Mouse (Mus musculus) thymus, adult 2 months (tissue): ENCODE measurements around the gene Emsy. TPM values are rescaled to one million over a fixed set of nuclear protein-coding genes. Genes with fewer than 3 reads are reported as not detected.

Experiments
- DNase-seq: peaks from one replicate; pipeline ENCODE4 v3.0.0; 2021
- H3K27ac ChIP-seq: fragments of 200-500 bp; 2 replicates; pipeline ENCODE4 v1.5.1; 2012; ENCODE audit warnings: low read length, control low read depth; ENCODE audit not compliant: control insufficient read depth, insufficient read depth
- H3K27me3 ChIP-seq: fragments of 200-500 bp; 2 replicates; pipeline ENCODE4 v1.6.1; 2012; ENCODE audit warnings: mild to moderate bottlenecking, low read length, moderate library complexity, mixed read lengths; ENCODE audit not compliant: control insufficient read depth, insufficient read depth
- H3K36me3 ChIP-seq: fragments of 200-500 bp; 2 replicates; pipeline ENCODE4 v1.6.1; 2012; ENCODE audit warnings: mild to moderate bottlenecking, low read length, moderate library complexity; ENCODE audit not compliant: control insufficient read depth, insufficient read depth
- H3K4me1 ChIP-seq: fragments of 200-500 bp; replicated peaks from 2 replicates; pipeline ENCODE4 v1.6.1; 2012; ENCODE audit warnings: low read length; ENCODE audit not compliant: control insufficient read depth, insufficient read depth
- H3K4me3 ChIP-seq: fragments of 200-500 bp; 2 replicates; pipeline ENCODE4 v1.5.1; 2012; ENCODE audit warnings: mild to moderate bottlenecking, low read length, control low read depth, moderate library complexity; ENCODE audit not compliant: control insufficient read depth, insufficient read depth
- CTCF ChIP-seq: fragments of 200-500 bp; IDR thresholded peaks from 2 replicates; pipeline ENCODE4 v1.5.1; 2012; ENCODE audit warnings: mild to moderate bottlenecking, control low read depth, low read length, moderate library complexity, borderline replicate concordance; ENCODE audit not compliant: control insufficient read depth, poor library complexity, insufficient read depth; ENCODE audit errors: extremely low read depth
- POLR2A ChIP-seq: fragments of 200-500 bp; IDR thresholded peaks from 2 replicates; pipeline ENCODE4 v1.6.1; 2012; ENCODE audit warnings: mild to moderate bottlenecking, low read length, control low read depth, moderate library complexity; ENCODE audit not compliant: control insufficient read depth, poor library complexity, insufficient read depth; ENCODE audit errors: extremely low read depth
- WGBS: fragments of 180-500 bp; shearing (Covaris S2); methylation state at CpG from one replicate; pipeline ENCODE4 v1.1.7; 2018; 5-methylcytosine and 5-hydroxymethylcytosine counted together
- polyA plus RNA-seq: library from polyadenylated mRNA; depleted of rRNA; stranded (reverse); fragments of >200 nt; gene quantifications from 2 replicates; pipeline ENCODE4 v1.2.3, GENCODE M21; 2012

Emsy gene
- polyA plus RNA-seq, 1 experiment: 52.8 TPM

DNA sequence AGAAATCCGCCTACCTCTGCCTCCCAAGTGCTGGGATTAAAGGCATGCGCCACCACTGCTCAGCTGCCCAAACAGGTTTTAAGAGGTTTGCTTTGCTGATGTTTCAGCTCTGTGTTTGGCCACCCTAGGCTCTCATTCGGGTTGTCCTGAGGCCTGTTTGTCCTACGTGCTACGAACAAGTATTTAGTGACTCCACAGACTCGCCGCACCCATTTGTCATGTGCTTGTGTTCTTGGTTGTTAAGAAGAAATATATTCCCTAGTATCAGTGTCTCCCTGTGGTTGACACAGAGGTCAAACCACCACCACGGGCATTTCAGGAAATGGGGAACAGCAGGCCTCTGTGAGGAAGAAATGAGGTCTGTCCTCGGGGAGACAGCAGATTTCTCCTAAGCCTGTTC lies 14.8 kb upstream of the Emsy start:
- DNase-seq: no peak
- H3K27me3 ChIP-seq: no peaks in the 10 kb centered on the region
- no peak overlapping the region for H3K27ac ChIP-seq
- TF ChIP-seq CTCF: no peak
- no peak for TF ChIP-seq POLR2A
- no peaks in the 10 kb centered on the region for H3K36me3 ChIP-seq
- no peak overlapping the region for H3K4me3 ChIP-seq
- WGBS: 71% methylated on average over 9 of the region's 9 CpGs
- H3K4me1 ChIP-seq: no peaks in the 10 kb centered on the region

DNA sequence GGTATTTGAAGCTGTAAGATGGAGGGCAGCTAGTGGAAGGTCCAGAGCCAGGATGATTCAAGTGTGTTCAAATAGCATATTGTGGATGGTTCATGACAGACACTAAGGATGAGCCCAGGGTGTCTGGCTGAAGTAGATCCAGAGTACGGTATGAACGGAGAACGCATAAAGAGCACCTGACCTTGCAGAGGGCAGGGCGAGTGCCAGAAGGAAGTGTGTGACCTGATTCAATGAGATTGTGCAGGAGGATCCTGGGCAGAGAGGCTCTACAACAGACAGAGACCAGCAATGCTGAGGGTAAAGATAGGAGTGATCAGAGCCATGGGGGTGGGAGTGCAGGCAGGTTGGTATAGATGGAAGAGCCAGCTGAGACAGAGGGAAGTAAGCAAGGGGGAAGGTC lies 14.2 kb upstream of the Emsy start:
- Histone ChIP-seq H3K4me1 (no peaks in the 10 kb centered on the region), H3K27me3 (no peaks in the 10 kb centered on the region), H3K27ac (no peak overlapping the region), H3K36me3 (no peaks in the 10 kb centered on the region), H3K4me3 (no peak overlapping the region)
- no peak for DNase-seq
- 94% methylated on average over 4 of the region's 4 CpGs for WGBS
- no peak for TF ChIP-seq CTCF
- no peak for TF ChIP-seq POLR2A

DNA sequence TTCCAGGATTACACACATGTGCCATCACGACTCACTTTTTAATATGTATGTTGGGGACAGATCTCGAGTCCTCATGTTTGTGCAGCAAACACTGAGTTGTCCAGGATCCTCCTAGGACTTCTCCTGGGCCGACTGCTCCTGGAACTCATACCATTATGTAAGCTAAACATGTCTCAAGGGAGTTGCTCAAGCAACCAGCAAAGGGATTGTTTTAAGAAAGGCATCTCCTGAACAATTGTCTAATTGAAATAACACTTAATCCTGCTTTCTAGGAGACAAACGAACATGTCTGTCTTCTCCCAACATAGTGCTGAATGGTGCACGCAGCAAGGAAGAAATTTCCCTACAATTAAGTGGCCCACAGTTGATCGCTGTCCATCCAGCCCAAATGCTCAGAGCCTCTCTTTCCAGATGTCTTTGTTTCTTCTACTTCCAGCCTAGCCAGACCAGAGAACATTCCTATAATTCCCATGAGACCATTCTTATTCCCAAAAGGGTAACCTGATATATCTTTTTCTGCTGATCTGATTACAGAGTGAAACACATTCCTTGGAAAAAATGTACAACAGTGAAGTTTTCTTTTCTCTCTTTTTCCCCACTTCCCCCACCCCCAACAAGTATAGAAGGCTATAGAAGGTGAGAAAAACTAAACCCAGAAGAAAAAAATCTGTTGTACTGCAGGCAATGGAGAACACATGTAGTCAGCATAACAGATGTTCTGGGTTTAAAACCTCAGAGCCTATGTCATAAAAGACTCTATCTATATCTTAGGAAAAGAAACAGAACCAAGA lies 11.6 kb upstream of the Emsy start:
- Histone ChIP-seq H3K27ac (no peak overlapping the region), H3K27me3 (no peaks in the 10 kb centered on the region), H3K36me3 (no peaks in the 10 kb centered on the region), H3K4me3 (no peak overlapping the region), H3K4me1 (no peaks in the 10 kb centered on the region)
- no peak for TF ChIP-seq POLR2A
- no peak for TF ChIP-seq CTCF
- WGBS: 92% methylated on average over 6 of the region's 6 CpGs
- no peak for DNase-seq

DNA sequence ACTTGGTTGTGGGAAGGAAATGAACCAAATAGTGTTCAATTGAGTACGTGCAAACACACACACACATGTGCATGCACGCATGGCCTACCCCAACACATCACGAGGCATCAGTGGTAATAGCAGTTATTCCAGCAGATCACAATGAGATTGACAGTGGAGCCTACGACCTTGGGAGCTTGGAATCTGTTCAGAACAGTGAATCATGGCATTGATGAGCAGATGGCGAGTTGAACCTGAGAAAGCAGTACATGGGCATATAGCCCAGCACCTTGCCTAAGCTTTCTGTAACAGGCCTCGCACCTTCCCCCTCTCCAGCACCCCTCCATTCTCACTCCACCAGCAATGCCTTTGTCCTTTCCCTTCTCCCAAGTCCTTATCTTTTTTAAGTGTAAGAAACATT lies 9.1 kb upstream of the Emsy start:
- 94% methylated on average over 6 of the region's 6 CpGs for WGBS
- Histone ChIP-seq H3K36me3 (no peaks in the 10 kb centered on the region), H3K4me1 (no peaks in the 10 kb centered on the region), H3K27me3 (no peaks in the 10 kb centered on the region), H3K27ac (no peak overlapping the region), H3K4me3 (no peak overlapping the region)
- TF ChIP-seq CTCF: no peak
- TF ChIP-seq POLR2A: no peak
- no peak for DNase-seq

DNA sequence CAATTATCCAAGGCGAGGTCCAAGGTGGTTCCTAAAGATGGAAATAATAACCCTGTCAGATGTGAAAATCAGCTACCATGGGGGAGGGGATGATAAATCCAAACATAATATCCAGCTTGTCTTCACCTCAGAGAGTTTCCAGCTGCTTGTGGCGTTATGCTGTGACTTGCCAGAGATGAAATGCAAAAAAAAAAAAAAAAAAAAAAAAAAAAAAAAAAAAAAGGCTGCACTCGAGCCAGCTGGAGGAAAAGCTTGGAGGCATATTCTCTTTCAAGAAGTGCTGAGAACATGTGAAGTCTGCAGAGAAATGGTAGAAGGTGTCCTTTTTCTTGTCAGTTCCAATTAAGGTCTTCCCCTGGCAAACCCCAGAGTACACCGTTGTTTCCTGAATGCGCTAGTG lies 8.6 kb upstream of the Emsy start:
- DNase-seq: no peak

DNA sequence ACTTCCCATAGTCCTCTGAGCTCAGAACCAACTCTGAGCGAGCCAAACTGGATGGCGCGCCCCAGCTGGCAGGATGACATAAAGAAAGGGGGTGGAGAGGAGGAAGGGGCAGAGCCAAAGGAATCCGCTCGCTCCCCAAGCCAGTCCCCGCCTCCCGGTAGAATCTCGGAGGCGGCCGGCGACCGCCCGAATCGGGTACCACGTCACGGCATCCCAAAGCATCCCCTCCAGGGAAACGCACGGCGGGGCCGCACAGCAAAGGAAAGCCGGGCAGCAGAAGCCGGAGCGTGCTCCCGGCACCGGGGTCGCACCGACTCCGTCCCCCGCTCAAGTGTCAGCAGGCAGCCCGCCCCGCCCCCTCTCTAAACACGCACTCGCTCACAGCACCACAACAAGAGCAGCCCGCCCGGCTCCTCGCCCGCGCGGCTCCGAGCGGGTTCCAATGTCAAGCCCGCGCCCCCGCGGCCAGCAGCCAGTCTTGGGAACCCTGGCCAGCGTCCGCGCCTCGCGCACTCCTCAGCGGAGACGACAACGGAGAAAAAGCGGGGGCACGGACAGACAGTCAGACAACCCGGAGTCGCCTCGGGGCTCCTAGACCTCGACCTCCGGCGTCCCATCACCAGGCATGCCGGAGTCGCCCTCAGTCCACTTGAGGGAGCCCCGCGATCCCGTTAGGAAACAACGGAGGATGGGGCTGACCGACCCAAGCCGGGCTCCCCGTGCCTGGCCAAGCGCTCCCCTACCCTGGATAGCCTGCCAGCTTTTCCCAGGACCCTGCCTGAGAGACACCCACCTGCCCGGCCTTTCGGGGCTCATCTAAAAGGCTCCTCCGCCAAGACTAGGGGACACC lies 677 bp downstream of the Emsy start:
- Histone ChIP-seq H3K27me3 (no peaks in the 10 kb centered on the region), H3K27ac (peak overlapping the region; percentile 48), H3K4me3 (peak overlapping the region; percentile 85), H3K4me1 (peaks cover 2% of the 10 kb centered on the region), H3K36me3 (peaks cover 4% of the 10 kb centered on the region; the same call in 1 of the 2 replicates)
- WGBS: under 1% methylated on average over 72 of the region's 74 CpGs
- peak; percentile 47; the same call in 1 of the 2 replicates for TF ChIP-seq POLR2A
- 0 out of 2 replicates have a peak, but pooled peaks have one; percentile 38 for TF ChIP-seq CTCF
- peak; percentile 75 for DNase-seq

More for the DNA sequence above, 8.6 kb upstream of the Emsy start:
- H3K36me3 ChIP-seq: no peaks in the 10 kb centered on the region
- H3K27ac ChIP-seq: no peak overlapping the region
- no peak for TF ChIP-seq CTCF
- H3K4me1 ChIP-seq: no peaks in the 10 kb centered on the region
- no peaks in the 10 kb centered on the region for H3K27me3 ChIP-seq
- no peak overlapping the region for H3K4me3 ChIP-seq
- 74% methylated on average over 5 of the region's 5 CpGs for WGBS
